Mouse (Mus musculus): ENCODE data around the gene Fam131a. TPM values are rescaled to one million over a fixed set of nuclear protein-coding genes. Genes with fewer than 3 reads are reported as not detected.

The Fam131a gene
- polyA plus RNA-seq, 1 experiment from 2014 or later: 11.8 TPM

GRCm38 (mm10) chr16:20701729-20702521 is 8.9 kb downstream of the Fam131a start:
- Histone ChIP-seq H3K4me2 (replicated peaks; ENCODE audit: low read depth, low read length) (0 out of 2 replicates have a peak overlapping the region, but pooled peaks have one; percentile 3), H3K27ac (ENCODE audit: low read depth, low read length) (peak overlapping the region; percentile 63), H3K4me1 (replicated peaks; ENCODE audit: control insufficient read depth, insufficient read depth, low read length) (peaks cover 14% of the 10 kb centered on the region), H3K4me3 (ENCODE audit: low read depth, low read length) (no peak overlapping the region), H3K27me3 (ENCODE audit: control insufficient read depth, insufficient read depth, low read length) (no peaks in the 10 kb centered on the region), H3K9ac (ENCODE audit: low read depth, low read length) (peak overlapping the region; percentile 41; the same call in 1 of the 2 replicates), H3K36me3 (ENCODE audit: control insufficient read depth, insufficient read depth, low read length) (no peaks in the 10 kb centered on the region), H3K9me3 (ENCODE audit: control insufficient read depth, low read length) (no peaks in the 10 kb centered on the region)
- peak; percentile 40 for DNase-seq (ENCODE audit: low spot score)
- WGBS: 15% methylated on average over 12 of the region's 12 CpGs
- ATAC-seq (ENCODE audit: low FRiP score): peak; percentile 65

- 11% methylated on average over 8 of the region's 8 CpGs for WGBS
- ATAC-seq (ENCODE audit: low FRiP score): peak; percentile 74
- H3K4me3 ChIP-seq (ENCODE audit: low read depth, low read length): no peak overlapping the region
- H3K27me3 ChIP-seq (ENCODE audit: control insufficient read depth, insufficient read depth, low read length): no peaks in the 10 kb centered on the region
- peak; percentile 83 for DNase-seq (ENCODE audit: low spot score)
- peaks cover 14% of the 10 kb centered on the region for H3K4me1 ChIP-seq (replicated peaks; ENCODE audit: control insufficient read depth, insufficient read depth, low read length)
- H3K9me3 ChIP-seq (ENCODE audit: control insufficient read depth, low read length): no peaks in the 10 kb centered on the region
- H3K36me3 ChIP-seq (ENCODE audit: control insufficient read depth, insufficient read depth, low read length): no peaks in the 10 kb centered on the region
- peak overlapping the region; percentile 63 for H3K27ac ChIP-seq (ENCODE audit: low read depth, low read length)
- no peak overlapping the region for H3K9ac ChIP-seq (ENCODE audit: low read depth, low read length)
- H3K4me2 ChIP-seq (replicated peaks; ENCODE audit: low read depth, low read length): no peak overlapping the region
These were observed 9.5 kb downstream of the Fam131a start for GRCm38 (mm10) chr16:20702522-20702893.

- H3K27me3 ChIP-seq (ENCODE audit: control insufficient read depth, insufficient read depth, low read length): no peaks in the 10 kb centered on the region
- ATAC-seq (ENCODE audit: low FRiP score) (peak; percentile 3; the same call in 1 of the 2 replicates), DNase-seq (ENCODE audit: low spot score) (no peak)
- H3K9me3 ChIP-seq (ENCODE audit: control insufficient read depth, low read length): no peaks in the 10 kb centered on the region
- no peak overlapping the region for H3K27ac ChIP-seq (ENCODE audit: low read depth, low read length)
- no peak overlapping the region for H3K9ac ChIP-seq (ENCODE audit: low read depth, low read length)
- no peak overlapping the region for H3K4me2 ChIP-seq (replicated peaks; ENCODE audit: low read depth, low read length)
- 91% methylated on average over 10 of the region's 10 CpGs for WGBS
- no peaks in the 10 kb centered on the region for H3K36me3 ChIP-seq (ENCODE audit: control insufficient read depth, insufficient read depth, low read length)
- H3K4me1 ChIP-seq (replicated peaks; ENCODE audit: control insufficient read depth, insufficient read depth, low read length): peaks cover 14% of the 10 kb centered on the region
- no peak overlapping the region for H3K4me3 ChIP-seq (ENCODE audit: low read depth, low read length)
These were observed 10.0 kb downstream of the Fam131a start for GRCm38 (mm10) chr16:20703071-20703470.

- no peaks in the 10 kb centered on the region for H3K36me3 ChIP-seq (ENCODE audit: control insufficient read depth, insufficient read depth, low read length)
- no peak overlapping the region for H3K9ac ChIP-seq (ENCODE audit: low read depth, low read length)
- H3K4me1 ChIP-seq (replicated peaks; ENCODE audit: control insufficient read depth, insufficient read depth, low read length): peaks cover 14% of the 10 kb centered on the region
- no peaks in the 10 kb centered on the region for H3K9me3 ChIP-seq (ENCODE audit: control insufficient read depth, low read length)
- DNase-seq (ENCODE audit: low spot score): no peak
- no peak for ATAC-seq (ENCODE audit: low FRiP score)
- no peak overlapping the region for H3K27ac ChIP-seq (ENCODE audit: low read depth, low read length)
- H3K27me3 ChIP-seq (ENCODE audit: control insufficient read depth, insufficient read depth, low read length): no peaks in the 10 kb centered on the region
- no peak overlapping the region for H3K4me2 ChIP-seq (replicated peaks; ENCODE audit: low read depth, low read length)
- H3K4me3 ChIP-seq (ENCODE audit: low read depth, low read length): no peak overlapping the region
- WGBS: 92% methylated on average over 6 of the region's 6 CpGs
These were observed 10.8 kb downstream of the Fam131a start for GRCm38 (mm10) chr16:20703699-20704400.

DNA sequence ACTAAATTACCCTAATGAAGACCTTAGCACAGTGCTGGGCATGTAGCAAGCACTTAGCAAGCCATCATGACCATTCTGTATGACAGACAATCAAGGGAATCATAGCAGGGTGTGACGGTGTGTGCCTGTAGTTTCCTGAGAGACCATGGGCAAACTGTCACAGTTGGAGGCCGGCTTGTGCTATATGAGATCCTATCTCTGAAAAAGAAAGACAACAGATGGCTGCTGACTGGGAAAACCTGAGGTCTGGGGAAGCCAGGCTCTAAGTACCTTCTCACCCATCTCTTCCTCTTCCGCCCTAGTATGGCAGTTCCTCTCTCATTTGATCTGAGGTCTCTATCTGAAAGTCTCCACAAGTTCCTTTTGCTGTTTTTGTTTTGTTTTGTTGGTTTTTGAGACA is 12.7 kb downstream of the Fam131a start:
- 73% methylated on average over 3 of the region's 3 CpGs for WGBS
- Histone ChIP-seq H3K27ac (ENCODE audit: low read depth, low read length) (no peak overlapping the region), H3K4me1 (replicated peaks; ENCODE audit: control insufficient read depth, insufficient read depth, low read length) (peaks cover 14% of the 10 kb centered on the region), H3K4me2 (replicated peaks; ENCODE audit: low read depth, low read length) (no peak overlapping the region), H3K36me3 (ENCODE audit: control insufficient read depth, insufficient read depth, low read length) (no peaks in the 10 kb centered on the region), H3K27me3 (ENCODE audit: control insufficient read depth, insufficient read depth, low read length) (no peaks in the 10 kb centered on the region), H3K9ac (ENCODE audit: low read depth, low read length) (no peak overlapping the region), H3K9me3 (ENCODE audit: control insufficient read depth, low read length) (no peaks in the 10 kb centered on the region), H3K4me3 (ENCODE audit: low read depth, low read length) (no peak overlapping the region)
- ATAC-seq (ENCODE audit: low FRiP score): no peak
- DNase-seq (ENCODE audit: low spot score): no peak

GRCm38 (mm10) chr16:20706407-20707055 is 13.5 kb downstream of the Fam131a start:
- Histone ChIP-seq H3K4me1 (replicated peaks; ENCODE audit: control insufficient read depth, insufficient read depth, low read length) (peaks cover 10% of the 10 kb centered on the region), H3K27ac (ENCODE audit: low read depth, low read length) (no peak overlapping the region), H3K27me3 (ENCODE audit: control insufficient read depth, insufficient read depth, low read length) (no peaks in the 10 kb centered on the region), H3K36me3 (ENCODE audit: control insufficient read depth, insufficient read depth, low read length) (no peaks in the 10 kb centered on the region), H3K4me3 (ENCODE audit: low read depth, low read length) (no peak overlapping the region), H3K9me3 (ENCODE audit: control insufficient read depth, low read length) (no peaks in the 10 kb centered on the region), H3K9ac (ENCODE audit: low read depth, low read length) (no peak overlapping the region), H3K4me2 (replicated peaks; ENCODE audit: low read depth, low read length) (no peak overlapping the region)
- WGBS: 94% methylated on average over 2 of the region's 2 CpGs
- no peak for ATAC-seq (ENCODE audit: low FRiP score)
- DNase-seq (ENCODE audit: low spot score): no peak

GRCm38 (mm10) chr16:20708220-20708938 is 15.3 kb downstream of the Fam131a start:
- Histone ChIP-seq H3K9me3 (ENCODE audit: control insufficient read depth, low read length) (no peaks in the 10 kb centered on the region), H3K4me1 (replicated peaks; ENCODE audit: control insufficient read depth, insufficient read depth, low read length) (no peaks in the 10 kb centered on the region), H3K9ac (ENCODE audit: low read depth, low read length) (no peak overlapping the region), H3K27ac (ENCODE audit: low read depth, low read length) (no peak overlapping the region), H3K36me3 (ENCODE audit: control insufficient read depth, insufficient read depth, low read length) (no peaks in the 10 kb centered on the region; the same call in 1 of the 2 replicates), H3K4me2 (replicated peaks; ENCODE audit: low read depth, low read length) (no peak overlapping the region), H3K27me3 (ENCODE audit: control insufficient read depth, insufficient read depth, low read length) (no peaks in the 10 kb centered on the region), H3K4me3 (ENCODE audit: low read depth, low read length) (no peak overlapping the region)
- no peak for ATAC-seq (ENCODE audit: low FRiP score)
- WGBS: 94% methylated on average over 21 of the region's 21 CpGs
- no peak for DNase-seq (ENCODE audit: low spot score)

DNA sequence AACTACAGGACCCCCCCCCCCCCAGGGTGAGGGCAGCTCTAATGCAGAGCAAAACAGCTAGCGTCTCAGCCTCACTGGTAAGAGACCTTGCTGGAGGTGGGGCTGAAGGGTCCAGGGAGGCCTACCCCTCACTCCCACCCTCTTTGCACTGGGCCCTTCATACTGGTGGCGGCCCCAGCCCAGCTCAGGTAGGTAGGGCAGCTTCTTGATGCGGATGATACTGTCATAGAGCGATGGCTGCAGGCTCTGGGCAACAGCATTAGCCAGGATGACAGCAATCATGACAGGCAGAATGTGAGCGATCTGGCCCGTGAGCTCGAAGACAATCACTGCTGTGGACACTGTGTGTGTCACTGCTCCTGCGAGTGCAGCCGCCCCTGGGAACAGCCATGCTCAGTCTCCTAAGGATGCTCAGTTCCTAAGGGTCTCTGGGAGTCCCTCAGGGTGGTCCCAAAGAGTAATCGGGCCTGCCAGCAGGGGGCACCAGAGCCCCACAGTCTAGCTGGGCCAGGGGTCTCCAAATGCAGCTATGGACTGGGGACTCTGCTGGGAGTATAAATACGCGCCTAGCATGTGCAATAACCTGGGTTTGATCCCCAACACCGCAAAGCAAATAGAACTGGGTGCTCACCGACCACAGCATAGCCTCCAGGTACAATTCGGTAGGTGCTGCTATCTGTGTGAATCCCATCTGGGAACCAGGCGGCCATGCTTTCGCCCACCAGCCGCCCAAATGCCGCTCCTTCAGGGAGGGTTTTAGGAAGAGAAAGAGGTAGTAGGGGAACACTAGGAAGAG is 16.1 kb downstream of the Fam131a start:
- H3K9ac ChIP-seq (ENCODE audit: low read depth, low read length): no peak overlapping the region
- no peak overlapping the region for H3K27ac ChIP-seq (ENCODE audit: low read depth, low read length)
- H3K27me3 ChIP-seq (ENCODE audit: control insufficient read depth, insufficient read depth, low read length): no peaks in the 10 kb centered on the region
- H3K4me3 ChIP-seq (ENCODE audit: low read depth, low read length): no peak overlapping the region
- H3K4me2 ChIP-seq (replicated peaks; ENCODE audit: low read depth, low read length): no peak overlapping the region
- no peaks in the 10 kb centered on the region for H3K4me1 ChIP-seq (replicated peaks; ENCODE audit: control insufficient read depth, insufficient read depth, low read length)
- no peaks in the 10 kb centered on the region for H3K9me3 ChIP-seq (ENCODE audit: control insufficient read depth, low read length)
- ATAC-seq (ENCODE audit: low FRiP score) (peak; percentile 69), DNase-seq (ENCODE audit: low spot score) (peak; percentile 87)
- no peaks in the 10 kb centered on the region; the same call in 1 of the 2 replicates for H3K36me3 ChIP-seq (ENCODE audit: control insufficient read depth, insufficient read depth, low read length)
- WGBS: 79% methylated on average over 19 of the region's 19 CpGs

Data from hindbrain, embryonic 11.5 days (tissue).